Comparison of ENCODE assay signal across 8 mouse cellular contexts in the genomic region with DNA sequence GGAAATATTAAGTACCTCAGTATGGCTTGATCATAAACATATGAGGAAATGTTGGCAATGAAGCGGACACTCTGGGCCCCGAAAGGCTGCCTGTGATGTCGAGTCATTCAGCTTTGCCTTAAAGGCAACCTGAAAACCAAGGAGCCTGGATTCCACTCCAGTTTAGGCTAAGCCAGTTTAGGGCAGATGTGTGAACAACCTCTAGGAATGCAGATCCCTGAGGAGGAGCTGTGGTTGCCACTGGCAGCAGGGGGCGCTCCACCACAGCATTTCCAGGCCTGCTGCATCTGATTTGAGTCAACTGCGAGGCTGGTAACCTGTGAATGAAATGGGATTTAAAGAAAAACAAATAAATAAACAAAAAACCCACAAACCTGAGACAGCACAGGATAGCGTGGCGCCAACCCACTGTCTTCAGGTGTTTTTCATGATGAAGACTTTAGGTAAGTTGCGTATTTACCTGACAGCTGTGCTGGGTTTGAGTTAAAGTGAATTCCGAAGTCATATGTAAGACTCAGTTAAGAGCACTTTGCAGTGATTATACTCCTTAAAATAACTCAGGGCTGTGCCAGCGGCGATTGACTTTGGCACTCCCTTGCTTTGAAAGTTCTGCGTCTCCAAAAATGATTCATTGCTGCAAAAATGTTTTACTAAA. TPM values are rescaled to one million over a fixed set of nuclear protein-coding genes. Genes with fewer than 3 reads are reported as not detected.
DNase-seq lines count a peak whose midpoint lies in the region; ATAC-seq and TF ChIP-seq lines count a peak whose summit lies in the region.

No protein-coding gene starts in this region.

- no peaks in the 10 kb centered on the region; the same call in 1 of the 2 replicates for H3K27me3 ChIP-seq in ES-Bruce4 (ENCODE audit: control insufficient read depth, insufficient read depth, low read length, poor library complexity, severe bottlenecking)
- H3K27me3 ChIP-seq in forebrain, embryonic 13.5 days = no peaks in the 10 kb centered on the region
- no peaks in the 10 kb centered on the region for H3K27me3 ChIP-seq in hindbrain, embryonic 10.5 days (ENCODE audit: insufficient read depth, poor library complexity, severe bottlenecking)
- H3K27me3 ChIP-seq in lung, postnatal 0 days (replicated peaks; ENCODE audit: insufficient read depth, low read length) = no peaks in the 10 kb centered on the region

- peak; percentile 87 for DNase-seq in brain, adult 2 months (ENCODE audit: low read depth, low spot score)
- peak; percentile 89 for DNase-seq in hindbrain, embryonic 10.5 days (ENCODE audit: low spot score)
- peak; percentile 72 to 89 for DNase-seq in layer of hippocampus, adult 2 months (ENCODE audit: low spot score in 2 of 2)
- DNase-seq in lung, postnatal 0 days (ENCODE audit: low spot score) = peak; percentile 91
- peak; percentile 89 to 91 for DNase-seq in right cerebral cortex, adult 2 months (ENCODE audit: low spot score in 2 of 2)
- peak; percentile 78 for DNase-seq in urinary bladder, postnatal 25 days (ENCODE audit: low spot score)

- no peak overlapping the region for H3K4me3 ChIP-seq in ES-Bruce4 (ENCODE audit: low read depth, low read length)
- no peak overlapping the region for H3K4me3 ChIP-seq in forebrain, embryonic 13.5 days
- no peak overlapping the region for H3K4me3 ChIP-seq in hindbrain, embryonic 10.5 days
- H3K4me3 ChIP-seq in layer of hippocampus, adult 2 months = no peak overlapping the region
- no peak overlapping the region for H3K4me3 ChIP-seq in lung, postnatal 0 days (ENCODE audit: low read depth, low read length)

- H3K4me1 ChIP-seq in ES-Bruce4 (ENCODE audit: control insufficient read depth, insufficient read depth, low read length) = no peaks in the 10 kb centered on the region
- H3K4me1 ChIP-seq in forebrain, embryonic 13.5 days = no peaks in the 10 kb centered on the region
- H3K4me1 ChIP-seq in hindbrain, embryonic 10.5 days (replicated peaks) = no peaks in the 10 kb centered on the region
- H3K4me1 ChIP-seq in lung, postnatal 0 days (ENCODE audit: insufficient read depth, low read depth, low read length) = no peaks in the 10 kb centered on the region

- ATAC-seq in forebrain, embryonic 13.5 days = peak; percentile 86
- peak; percentile 88 for ATAC-seq in lung, postnatal 0 days

- no peak overlapping the region for H3K27ac ChIP-seq in ES-Bruce4 (ENCODE audit: insufficient read depth, low read length)
- H3K27ac ChIP-seq in forebrain, embryonic 13.5 days = no peak overlapping the region
- no peak overlapping the region for H3K27ac ChIP-seq in hindbrain, embryonic 10.5 days
- no peak overlapping the region for H3K27ac ChIP-seq in layer of hippocampus, adult 2 months
- H3K27ac ChIP-seq in lung, postnatal 0 days (ENCODE audit: low read length) = no peak overlapping the region

- H3K9me3 ChIP-seq in ES-Bruce4 (replicated peaks; ENCODE audit: control insufficient read depth, insufficient read depth, low read length, poor library complexity, severe bottlenecking) = no peaks in the 10 kb centered on the region
- no peaks in the 10 kb centered on the region for H3K9me3 ChIP-seq in forebrain, embryonic 13.5 days (replicated peaks)
- no peaks in the 10 kb centered on the region for H3K9me3 ChIP-seq in hindbrain, embryonic 10.5 days
- no peaks in the 10 kb centered on the region for H3K9me3 ChIP-seq in lung, postnatal 0 days (ENCODE audit: low read length)

- H3K4me2 ChIP-seq in forebrain, embryonic 13.5 days = no peak overlapping the region
- H3K4me2 ChIP-seq in lung, postnatal 0 days (replicated peaks; ENCODE audit: low read depth, low read length) = no peak overlapping the region

- H3K36me3 ChIP-seq in ES-Bruce4 (ENCODE audit: control insufficient read depth, insufficient read depth, low read length, poor library complexity, severe bottlenecking) = no peaks in the 10 kb centered on the region
- no peaks in the 10 kb centered on the region for H3K36me3 ChIP-seq in forebrain, embryonic 13.5 days (ENCODE audit: poor library complexity, severe bottlenecking)
- no peaks in the 10 kb centered on the region for H3K36me3 ChIP-seq in hindbrain, embryonic 10.5 days
- H3K36me3 ChIP-seq in lung, postnatal 0 days (ENCODE audit: insufficient read depth, low read length) = no peaks in the 10 kb centered on the region

- no peak for TF ChIP-seq POLR2A in ES-Bruce4 (IDR thresholded peaks at IDR 0.05; ENCODE audit: insufficient read depth, low read length)

- no peak for TF ChIP-seq EP300 in ES-Bruce4 (IDR thresholded peaks at IDR 0.05; ENCODE audit: insufficient read depth, low read depth, low read length)
- TF ChIP-seq EP300 in lung, postnatal 0 days (IDR thresholded peaks at IDR 0.05) = peak; percentile 60

- TF ChIP-seq CTCF in ES-Bruce4 (IDR thresholded peaks at IDR 0.05; ENCODE audit: low read depth, low read length) = peak; percentile 91
- TF ChIP-seq CTCF in layer of hippocampus, adult 2 months (conservative IDR thresholded peaks at IDR 0.05) = peak; percentile 98
- TF ChIP-seq CTCF in lung, postnatal 0 days (IDR thresholded peaks at IDR 0.05) = peak; percentile 95

- H3K9ac ChIP-seq in ES-Bruce4 (ENCODE audit: low read depth, poor library complexity, severe bottlenecking) = no peak overlapping the region
- no peak overlapping the region for H3K9ac ChIP-seq in forebrain, embryonic 13.5 days
- H3K9ac ChIP-seq in lung, postnatal 0 days (replicated peaks; ENCODE audit: low read depth) = no peak overlapping the region

- 28% methylated on average over 12 of the region's 12 CpGs for WGBS in forebrain, embryonic 13.5 days
- WGBS in hindbrain, embryonic 10.5 days = 29% methylated on average over 12 of the region's 12 CpGs
- 21% methylated on average over 12 of the region's 12 CpGs for WGBS in lung, postnatal 0 days

RNA-seq across cellular contexts. Expression of a gene that starts 6.4 kb away (rescaled TPM):
- 0.16 TPM in 1 of 2 replicates, not detected in the other for polyA plus RNA-seq in ES-Bruce4 (2011; ENCODE audit: insufficient read depth, insufficient read length, low read depth, missing spikeins)
- polyA plus RNA-seq in forebrain, embryonic 13.5 days (2015; fragmentation: Nextera tagmentation; extraction: Ambion mirVana) = 1.5 and 1.6 TPM in 2 replicates
- 0.71 and 1.2 TPM in 2 replicates for polyA plus RNA-seq in hindbrain, embryonic 10.5 days (2016; fragmentation: Nextera tagmentation; extraction: Ambion mirVana)
- total RNA-seq in layer of hippocampus, adult 2 months (2021) = 100 to 1,000 TPM; 173 to 191 TPM
- polyA plus RNA-seq in lung, postnatal 0 days (2015; fragmentation: Nextera tagmentation; extraction: Ambion mirVana) = 2.3 and 2.8 TPM in 2 replicates
